Mouse (Mus musculus) mesoderm, embryonic 11.5 days (tissue): Measurements from ENCODE around the gene Kiz.

Experiments
- DNase-seq: peaks from one replicate; pipeline ENCODE4 v3.0.0-alpha.2; 2012; ENCODE audit warnings: low read depth, low spot score

The Kiz gene

DNA sequence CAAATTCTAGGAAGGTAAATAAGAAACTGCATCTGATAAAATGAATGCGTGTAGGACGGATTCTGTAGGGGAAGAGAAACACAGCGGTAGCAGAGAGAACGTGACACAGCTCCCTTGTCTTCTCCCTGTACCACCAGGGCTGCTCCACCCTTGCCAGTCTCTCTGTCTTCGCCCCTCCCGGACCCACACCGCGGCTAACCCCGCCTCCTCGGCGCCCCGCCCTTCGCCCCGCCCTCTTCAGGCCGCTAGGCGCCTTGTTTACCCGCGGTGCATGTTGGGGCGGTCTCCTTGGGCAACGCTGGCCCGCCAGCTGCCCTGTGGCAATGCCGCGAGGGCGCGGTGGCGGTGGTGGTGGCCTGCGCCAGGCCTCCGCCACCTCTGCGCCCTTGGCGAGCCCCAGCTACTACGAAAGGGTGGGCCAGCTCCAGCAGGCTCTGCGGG is at the start of gene Kiz:
Gene Kiz (plus strand): TSS at position 266 of the 441 bp plus-strand sequence.
- peak; percentile 94 for DNase-seq

DNA sequence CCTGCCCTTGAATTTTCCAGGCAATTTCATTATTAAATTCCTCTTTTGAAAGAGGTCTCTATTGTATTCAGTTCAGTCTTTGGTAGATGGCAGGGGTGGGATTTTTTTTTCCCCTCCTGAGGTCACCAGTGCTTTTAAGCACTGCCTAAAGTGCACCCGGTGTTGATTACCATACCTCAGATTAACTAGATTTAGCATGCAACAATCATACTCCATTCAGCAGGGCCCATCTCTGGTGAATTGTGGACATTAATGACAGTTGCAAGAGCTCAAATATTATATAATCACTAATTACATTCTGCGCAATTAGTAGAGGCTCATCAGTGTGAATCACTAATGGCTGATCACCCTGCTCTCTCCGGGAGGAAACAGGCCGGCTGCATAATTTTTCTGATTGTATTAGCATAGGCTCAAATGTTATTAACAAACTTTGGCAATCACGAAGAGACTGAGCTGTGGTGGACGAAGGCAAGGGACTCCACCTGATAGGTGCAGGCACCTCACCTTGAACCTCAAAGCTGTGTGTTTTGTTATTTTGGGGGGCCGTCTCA is 45.9 kb upstream of the Kiz start:
- DNase-seq, result no peak

DNA sequence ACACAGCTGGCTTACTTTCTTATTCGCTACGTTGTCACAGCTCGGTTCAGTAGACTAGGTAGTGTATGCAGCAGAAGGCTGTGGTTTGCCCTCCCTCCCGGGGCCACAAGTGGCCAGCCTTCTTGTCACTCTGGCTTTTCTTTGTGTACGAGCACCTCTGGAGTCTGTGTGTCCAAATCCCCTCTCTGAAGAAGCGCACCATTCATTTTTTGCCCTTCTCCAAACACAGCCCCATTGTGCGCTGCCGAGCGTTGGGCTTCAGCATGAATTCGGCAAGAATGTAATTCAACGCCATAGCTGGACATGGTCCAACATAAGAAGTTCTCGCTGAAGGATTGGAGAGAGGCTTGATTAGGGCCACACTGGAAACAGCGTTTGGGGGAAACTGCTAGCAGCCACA is 45.0 kb upstream of the Kiz start:
- DNase-seq, result no peak

- DNase-seq, result no peak
Measured at GRCm38 (mm10) chr2:146814978-146815377, 40.7 kb upstream of the Kiz start.

DNA sequence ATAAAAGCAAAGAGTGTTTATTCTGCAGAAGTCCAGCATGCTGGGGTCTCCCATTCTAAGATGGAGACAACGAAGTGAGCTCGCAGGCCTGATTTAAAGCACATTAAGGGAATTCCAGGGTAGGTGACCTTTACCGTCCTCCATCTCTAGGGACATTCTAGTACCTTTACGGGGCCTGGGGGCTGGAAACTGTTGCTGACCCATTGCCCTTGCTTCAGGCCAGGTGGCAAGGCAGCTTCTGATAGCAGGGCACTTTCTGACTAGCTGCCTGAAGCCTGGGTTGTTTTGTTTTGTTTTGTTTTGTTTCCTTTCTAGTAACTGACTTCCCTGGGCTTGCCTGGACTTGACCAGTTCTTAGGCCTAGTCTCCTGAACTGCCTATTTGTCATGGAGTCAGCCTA is 36.6 kb upstream of the Kiz start:
- DNase-seq, result no peak

DNA sequence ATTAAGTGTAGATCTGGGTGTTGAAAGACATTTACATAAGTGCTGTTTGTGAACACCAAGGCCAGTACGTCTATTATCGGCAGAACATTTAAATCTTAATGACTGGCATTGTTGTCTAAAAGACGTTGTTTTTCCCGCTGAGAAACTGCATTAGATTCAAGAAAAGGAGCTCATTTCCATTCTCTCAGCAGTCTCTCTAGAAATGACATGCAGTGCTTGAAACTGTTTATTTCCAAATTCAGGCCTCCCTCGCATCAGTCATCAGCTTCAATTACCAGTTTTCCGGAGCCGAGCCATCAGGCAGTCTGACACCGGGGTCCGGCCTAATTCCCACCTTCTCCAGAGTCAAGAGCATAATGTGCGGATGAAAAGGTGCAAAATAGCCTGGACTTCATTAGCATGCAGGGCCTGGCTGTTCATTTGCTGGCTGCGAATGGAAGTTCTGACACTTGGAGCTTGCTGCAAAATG is 32.1 kb upstream of the Kiz start:
- DNase-seq, result no peak

GRCm38 (mm10) chr2:146824043-146824442 is 31.6 kb upstream of the Kiz start:
- no peak for DNase-seq

- no peak for DNase-seq
Measured at GRCm38 (mm10) chr2:146828006-146828405, 27.7 kb upstream of the Kiz start.

DNA sequence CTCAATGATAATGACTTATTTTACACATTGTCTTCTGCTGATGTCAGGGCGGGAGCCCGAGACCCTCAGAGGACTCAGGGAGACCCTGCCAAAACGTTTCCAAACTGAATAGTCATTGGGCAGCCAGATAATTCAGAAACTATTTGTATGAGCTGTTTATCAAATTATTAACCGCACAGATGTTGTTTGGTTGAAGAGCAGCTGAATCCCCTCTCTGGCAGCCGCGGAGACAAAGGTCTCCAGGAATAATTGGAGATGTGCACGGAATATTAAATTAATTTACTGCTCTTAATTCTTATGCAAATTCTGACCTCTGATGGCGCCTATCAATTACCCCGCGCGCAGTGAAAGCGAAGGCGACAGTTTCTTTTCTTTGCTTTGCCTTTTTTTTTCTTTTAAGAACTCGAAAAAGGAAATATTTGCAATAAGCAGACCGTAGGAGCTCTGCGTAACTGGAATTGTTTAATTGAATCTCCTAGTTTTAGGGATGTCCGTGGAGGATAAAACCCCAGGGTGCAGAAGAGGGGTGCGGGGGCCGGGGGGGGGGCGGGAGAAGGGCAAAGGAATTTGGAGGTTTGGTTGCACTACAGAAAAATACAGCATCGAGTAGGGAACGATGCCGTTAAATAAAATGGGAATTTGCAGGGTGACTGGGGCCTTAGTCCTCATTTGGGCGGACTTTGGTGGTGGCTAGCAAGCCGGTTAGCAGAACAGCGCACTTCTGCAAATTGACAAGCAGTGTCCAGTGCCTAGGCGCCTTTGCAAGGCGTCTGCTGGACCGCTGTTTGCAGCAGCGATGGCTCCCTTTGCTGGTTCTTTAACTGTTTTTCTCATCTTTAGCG is 22.2 kb upstream of the Kiz start:
- DNase-seq, result no peak

DNA sequence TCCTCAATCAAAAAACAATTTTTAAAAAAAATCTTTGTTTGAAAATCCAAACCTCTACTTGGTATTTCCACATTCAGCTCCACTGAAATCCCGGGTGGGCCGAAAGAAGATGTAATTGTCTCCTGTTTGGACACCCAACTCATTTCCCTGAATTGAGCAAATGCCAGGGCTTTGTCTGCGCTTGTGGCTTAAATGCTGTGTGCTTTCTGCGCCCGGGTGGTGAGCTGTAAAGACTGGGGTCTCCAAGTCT is 21.7 kb upstream of the Kiz start:
- no peak for DNase-seq

GRCm38 (mm10) chr2:146834314-146835201 is 21.1 kb upstream of the Kiz start:
- DNase-seq, result peak; percentile 83

DNA sequence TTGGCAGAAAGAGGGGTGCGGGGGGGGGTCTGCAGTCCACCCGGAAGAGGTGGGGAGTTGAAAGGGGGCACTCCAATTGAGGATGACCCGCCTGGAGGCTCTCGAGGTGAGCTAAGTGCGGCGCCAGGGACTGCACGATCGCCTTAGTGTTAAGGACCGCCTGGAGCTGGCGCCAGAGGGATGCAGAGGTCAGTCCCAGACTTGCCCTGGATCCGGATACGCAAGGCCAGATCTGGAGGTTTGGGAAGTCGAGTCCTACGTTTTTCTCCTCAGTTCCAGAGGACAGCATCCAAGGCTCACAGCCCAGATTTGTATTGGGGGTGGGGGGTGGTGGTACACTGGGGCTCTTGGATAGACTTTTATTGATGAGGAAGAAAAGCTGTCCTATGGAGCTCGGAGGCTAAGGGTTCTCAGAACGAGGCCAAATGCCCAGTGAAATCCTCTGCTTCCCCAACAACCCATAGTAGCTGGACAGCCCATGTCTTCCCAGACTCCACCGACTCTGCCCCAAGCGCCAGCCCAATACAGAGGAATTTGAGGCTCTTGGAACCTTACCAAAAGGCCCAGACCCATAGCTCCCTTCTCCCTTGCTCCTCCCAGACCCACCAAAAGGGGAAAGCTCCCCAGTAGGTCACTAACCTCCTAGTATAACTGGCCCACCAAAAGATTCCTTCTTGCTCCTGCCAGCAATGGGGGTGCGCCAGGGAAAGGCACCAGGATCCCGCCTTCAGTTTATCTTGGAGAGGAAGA is 20.2 kb upstream of the Kiz start:
- DNase-seq, result no peak

DNA sequence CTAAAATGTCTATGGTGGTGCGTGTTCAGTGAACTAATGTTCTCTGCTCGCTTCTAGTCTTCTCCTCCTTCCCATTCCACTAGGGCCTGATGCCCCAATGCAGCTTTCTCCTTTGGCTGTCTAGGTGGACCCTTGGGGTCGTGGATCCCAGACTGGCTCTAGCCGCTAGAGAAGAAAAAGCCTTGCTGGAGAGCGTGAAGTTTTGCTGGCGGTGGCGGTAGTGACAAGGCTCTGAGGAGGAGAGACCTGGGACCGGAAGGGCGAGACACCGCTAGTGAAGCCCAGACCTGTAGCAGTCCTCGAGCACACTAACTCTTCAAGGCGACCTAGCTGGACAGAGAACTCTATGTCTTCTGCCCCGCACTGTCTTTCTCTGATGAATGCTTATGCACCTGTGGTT is 19.4 kb upstream of the Kiz start:
- no peak for DNase-seq

DNA sequence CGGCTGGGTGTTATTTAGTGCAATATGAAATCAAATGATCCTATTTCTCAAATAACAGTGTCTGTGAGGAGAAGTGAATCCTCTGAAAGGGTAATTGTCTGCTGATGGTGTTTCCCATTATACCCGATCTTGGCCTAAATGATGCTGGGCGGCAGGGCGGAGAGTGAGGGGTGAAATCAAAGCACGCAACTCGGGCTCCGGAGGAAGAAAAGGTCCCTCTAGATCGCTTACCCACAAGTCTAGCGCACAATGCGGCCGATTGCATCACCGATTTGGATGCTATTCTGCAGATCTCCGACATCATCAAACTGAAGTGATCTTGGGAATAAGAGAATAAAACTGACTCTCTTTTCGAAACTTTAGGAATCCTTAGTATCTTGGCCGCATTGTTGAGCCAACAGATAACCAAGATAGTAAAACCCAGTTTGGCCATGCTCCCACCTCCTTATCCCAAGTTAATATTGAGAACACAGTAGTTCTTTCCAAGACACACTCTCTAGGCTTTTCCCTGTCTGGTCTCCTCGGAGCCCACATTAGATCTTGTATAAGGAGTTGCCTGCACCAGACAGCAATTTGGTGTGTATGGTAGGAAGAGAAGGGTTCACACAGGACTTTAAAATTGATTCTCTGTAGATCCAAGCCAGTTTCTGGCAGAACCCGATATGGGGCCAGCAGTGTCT is 18.7 kb upstream of the Kiz start:
- DNase-seq, result no peak

GRCm38 (mm10) chr2:146837653-146838052 is 18.0 kb upstream of the Kiz start:
- no peak for DNase-seq

DNA sequence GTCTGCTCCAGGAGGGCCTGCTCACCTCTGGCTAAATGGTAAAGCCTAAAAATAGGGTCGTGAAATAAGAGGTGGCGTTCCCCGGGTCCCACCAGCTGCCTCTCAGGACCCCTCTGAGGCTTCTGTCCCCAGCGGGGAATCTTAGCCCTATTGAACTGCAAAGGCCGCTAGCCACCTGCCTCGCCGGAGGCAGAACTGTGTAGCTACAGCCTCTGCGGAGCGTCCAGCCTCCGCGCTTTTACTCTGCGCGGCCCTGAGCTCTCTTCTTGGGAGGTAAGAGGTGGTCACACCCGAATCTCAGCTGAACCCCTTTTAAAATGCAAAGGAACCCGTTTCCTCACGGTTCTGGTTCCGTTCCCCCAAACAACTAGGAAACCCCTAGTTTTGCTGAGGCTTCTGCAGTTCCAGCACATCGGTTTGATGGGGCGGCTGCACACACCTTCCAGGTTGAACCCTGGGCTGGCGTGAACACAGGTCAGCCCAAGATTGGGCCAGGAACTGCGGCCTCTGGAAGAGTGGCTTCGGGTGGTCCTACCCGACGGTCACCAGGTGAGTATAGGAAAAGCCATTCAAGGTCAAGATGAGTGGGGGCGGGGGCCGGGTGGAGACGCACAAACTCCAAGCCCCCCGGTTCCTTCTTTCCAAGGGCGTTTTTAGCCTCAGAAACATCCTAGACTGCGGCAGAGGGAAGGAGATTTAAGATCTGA is 16.9 kb upstream of the Kiz start:
- no peak for DNase-seq

GRCm38 (mm10) chr2:146839303-146840030 is 16.2 kb upstream of the Kiz start:
- DNase-seq, result no peak

DNA sequence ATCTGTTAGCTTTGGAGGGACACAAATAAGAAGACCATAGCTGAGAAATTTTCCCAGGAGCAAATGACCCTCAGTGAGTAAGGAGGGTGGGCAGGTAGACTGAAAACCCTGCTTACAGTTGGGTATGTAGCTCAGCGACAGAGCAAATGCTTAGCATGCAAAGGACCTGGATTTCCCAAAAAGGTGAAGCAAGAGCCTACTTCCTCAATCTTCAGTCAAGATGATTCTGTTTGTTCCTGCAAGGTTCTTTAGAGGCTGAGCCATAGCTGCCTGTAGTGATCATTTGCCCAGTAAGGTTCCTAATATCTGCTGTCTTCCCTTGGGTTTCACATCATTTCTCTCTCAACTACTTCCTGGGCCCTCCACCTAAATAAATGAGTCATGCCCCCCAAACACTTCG is 7.8 kb upstream of the Kiz start:
- DNase-seq, result no peak

DNA sequence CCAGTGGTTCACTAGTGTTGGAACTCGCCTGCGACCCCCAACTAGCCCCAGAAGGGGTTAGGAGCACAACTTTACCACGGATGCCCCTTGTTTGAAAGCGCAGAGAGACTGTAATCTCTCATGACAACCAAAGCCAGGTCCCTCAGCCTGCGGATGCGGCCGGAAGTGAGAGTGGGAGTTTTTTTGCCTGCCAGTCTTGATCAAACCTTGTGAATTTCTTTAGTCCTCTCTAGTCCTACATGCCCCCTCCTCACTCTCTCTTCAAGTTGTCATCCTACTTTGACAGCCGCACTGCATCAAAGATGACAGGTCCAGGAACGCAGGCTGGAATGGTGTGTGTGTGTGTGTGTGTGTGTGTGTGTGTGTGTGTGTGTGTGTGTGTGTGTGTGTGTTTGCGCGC is 456 bp downstream of the Kiz start:
- no peak for DNase-seq

- DNase-seq, result no peak
Measured at GRCm38 (mm10) chr2:146856853-146857252, 1.2 kb downstream of the Kiz start.
